Mouse (Mus musculus): ENCODE results near the gene March10. TPM values are rescaled to one million over a fixed set of nuclear protein-coding genes. Genes with fewer than 3 reads are reported as not detected.
A peak's percentile ranks its signal among the peaks of the same experiment; 100 is the strongest.

The March10 gene
- 0.16 TPM in 1 of 2 replicates, not detected in the other for polyA plus RNA-seq (2015; fragmentation: Nextera tagmentation; extraction: Ambion mirVana)

DNA sequence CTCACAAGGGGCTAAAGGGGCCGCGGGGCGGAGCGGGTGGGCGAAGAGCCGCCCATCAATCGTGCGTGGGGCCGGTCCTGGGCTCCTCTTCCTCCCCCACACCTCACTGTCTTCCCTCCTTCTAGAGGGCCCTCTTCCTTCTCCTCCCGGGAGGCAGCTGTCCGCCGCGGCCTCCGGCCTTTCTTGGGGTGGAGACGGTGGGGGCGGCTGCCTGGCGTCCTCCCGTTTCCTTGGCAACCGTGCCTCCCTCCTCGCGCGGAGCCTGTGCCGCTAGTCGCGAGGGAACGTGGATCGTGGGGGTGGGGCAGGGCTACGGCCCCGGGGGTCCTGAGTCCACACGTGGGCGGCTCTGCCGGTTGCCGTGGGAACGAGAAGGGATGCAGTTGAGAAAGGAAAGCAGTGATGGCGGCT is at the start of gene March10:
Gene March10, minus strand, starts transcription at position 239 of the 411 bp plus-strand sequence.
- 0 out of 2 replicates have a peak, but pooled peaks cover 7% of the 10 kb centered on the region for H3K27me3 ChIP-seq
- H3K9ac ChIP-seq = peak within 1 kb of the TSS; percentile 43
- H3K36me3 ChIP-seq = no peaks in the 10 kb centered on the region
- WGBS = 2% methylated on average over 35 of the region's 35 CpGs
- no peak within 1 kb of the TSS for H3K27ac ChIP-seq
- H3K9me3 ChIP-seq (replicated peaks) = no peaks in the 10 kb centered on the region
- peak within 1 kb of the TSS; percentile 59 for H3K4me3 ChIP-seq
- H3K4me1 ChIP-seq (replicated peaks) = peaks cover 6% of the 10 kb centered on the region
- no peak; the same call in 1 of the 2 replicates for ATAC-seq (replicated peaks; ENCODE audit: insufficient number of reproducible peaks, insufficient read depth, low FRiP score, low read depth)
- peak within 1 kb of the TSS; percentile 92 for H3K4me2 ChIP-seq

DNA sequence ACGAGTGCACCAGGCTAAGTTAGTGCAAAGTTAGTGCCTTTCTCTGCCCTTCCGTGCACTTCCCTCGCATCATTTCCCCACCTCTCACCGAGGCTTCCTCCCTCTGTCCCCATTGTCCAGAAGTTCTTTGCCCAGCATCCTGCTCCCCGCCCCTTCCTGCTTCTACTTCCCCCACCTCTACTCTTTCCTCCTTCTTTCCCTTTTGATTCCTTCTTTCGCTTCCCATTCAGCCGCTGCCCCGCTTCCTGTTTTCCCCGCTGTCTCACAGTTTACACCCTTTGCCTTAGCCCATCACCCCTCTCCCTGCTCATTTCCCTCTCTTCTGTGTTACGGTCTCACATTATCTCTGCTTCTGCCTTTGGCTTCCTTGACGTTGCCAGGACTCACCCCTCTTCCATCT is 49.8 kb upstream of the March10 start:
- H3K27me3 ChIP-seq = no peaks in the 10 kb centered on the region
- peak overlapping the region; percentile 28; the same call in 1 of the 2 replicates for H3K27ac ChIP-seq
- no peak for ATAC-seq (replicated peaks; ENCODE audit: insufficient number of reproducible peaks, insufficient read depth, low FRiP score, low read depth)
- H3K36me3 ChIP-seq = no peaks in the 10 kb centered on the region
- no peaks in the 10 kb centered on the region for H3K9me3 ChIP-seq (replicated peaks)
- 66% methylated on average over 11 of the region's 11 CpGs for WGBS
- H3K4me3 ChIP-seq = no peak overlapping the region
- H3K4me1 ChIP-seq (replicated peaks) = peaks cover 62% of the 10 kb centered on the region
- no peak overlapping the region for H3K9ac ChIP-seq
- no peak overlapping the region for H3K4me2 ChIP-seq

DNA sequence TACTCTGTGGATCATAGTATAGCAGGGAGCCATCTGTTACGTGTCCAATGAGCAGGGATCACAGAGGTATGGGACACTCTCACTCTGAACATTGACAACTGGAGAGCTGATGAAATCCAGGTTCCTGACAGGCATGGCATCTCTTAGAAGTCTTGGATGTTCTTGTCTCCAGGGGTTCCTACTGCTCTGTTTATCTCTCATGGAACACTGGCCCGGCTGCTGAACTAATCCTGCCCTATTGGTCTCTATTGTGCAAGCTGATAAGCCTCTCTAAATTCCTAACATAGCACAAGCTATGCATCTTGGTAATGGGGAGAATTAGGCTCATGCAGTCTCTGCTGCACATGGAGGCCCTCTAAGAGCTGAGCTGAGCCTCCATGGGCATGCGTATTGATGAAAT is 48.5 kb upstream of the March10 start:
- peak overlapping the region; percentile 18; the same call in 1 of the 2 replicates for H3K27ac ChIP-seq
- no peak; the same call in 1 of the 2 replicates for ATAC-seq (replicated peaks; ENCODE audit: insufficient number of reproducible peaks, insufficient read depth, low FRiP score, low read depth)
- peaks cover 51% of the 10 kb centered on the region for H3K4me1 ChIP-seq (replicated peaks)

DNA sequence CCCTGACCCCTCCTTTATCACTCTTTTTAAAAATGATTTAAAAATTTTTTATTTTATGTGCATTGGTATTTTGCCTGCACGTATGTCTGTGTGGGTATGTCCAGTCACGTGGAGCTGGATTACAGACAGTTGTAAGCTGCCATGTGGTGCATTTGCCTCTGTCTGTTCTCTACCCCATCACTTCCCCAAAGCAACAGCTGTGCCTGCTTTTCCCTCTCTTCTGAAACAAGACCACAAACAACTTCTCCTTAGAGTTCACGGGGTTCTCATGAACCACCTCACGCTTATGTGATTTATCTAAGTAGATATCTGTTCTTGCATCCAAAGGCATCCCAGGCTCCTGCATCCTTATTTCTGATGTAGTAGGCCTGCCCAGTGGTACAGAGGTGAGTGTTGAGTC is 45.8 kb upstream of the March10 start:
- WGBS = 82% methylated on average over 4 of the region's 4 CpGs
- Histone ChIP-seq H3K4me2 (no peak overlapping the region), H3K27me3 (no peaks in the 10 kb centered on the region), H3K36me3 (no peaks in the 10 kb centered on the region), H3K9me3 (replicated peaks) (no peaks in the 10 kb centered on the region), H3K27ac (no peak overlapping the region), H3K9ac (no peak overlapping the region), H3K4me3 (no peak overlapping the region), H3K4me1 (replicated peaks) (peaks cover 36% of the 10 kb centered on the region)
- no peak for ATAC-seq (replicated peaks; ENCODE audit: insufficient number of reproducible peaks, insufficient read depth, low FRiP score, low read depth)

More for the DNA sequence above, 48.5 kb upstream of the March10 start:
- no peak overlapping the region for H3K4me3 ChIP-seq
- H3K27me3 ChIP-seq = no peaks in the 10 kb centered on the region
- H3K9ac ChIP-seq = no peak overlapping the region
- no peaks in the 10 kb centered on the region for H3K9me3 ChIP-seq (replicated peaks)
- no peak overlapping the region for H3K4me2 ChIP-seq
- no peaks in the 10 kb centered on the region for H3K36me3 ChIP-seq
- 36% methylated on average over 3 of the region's 3 CpGs for WGBS

DNA sequence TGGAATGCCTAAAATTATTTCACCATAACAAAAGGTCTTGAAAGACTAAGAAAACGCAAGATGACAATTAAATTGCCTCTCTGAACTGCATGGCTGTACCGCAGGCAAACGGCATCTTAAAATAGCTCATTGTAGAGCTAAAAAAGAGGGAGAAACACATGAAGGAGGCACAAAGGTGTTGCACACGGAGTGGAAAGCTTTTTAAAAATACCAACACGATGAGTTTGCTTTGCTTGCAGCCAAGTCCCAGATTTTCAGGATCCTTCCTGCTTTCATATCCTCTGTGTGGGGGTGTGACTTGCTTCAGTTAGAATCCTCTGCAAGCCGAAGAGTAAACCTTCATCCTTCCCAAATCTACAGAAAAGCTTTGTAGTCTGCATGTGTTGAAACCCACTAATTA is 41.0 kb upstream of the March10 start:
- ATAC-seq (replicated peaks; ENCODE audit: insufficient number of reproducible peaks, insufficient read depth, low FRiP score, low read depth) = no peak
- 47% methylated on average over 6 of the region's 6 CpGs for WGBS
- no peaks in the 10 kb centered on the region for H3K9me3 ChIP-seq (replicated peaks)

DNA sequence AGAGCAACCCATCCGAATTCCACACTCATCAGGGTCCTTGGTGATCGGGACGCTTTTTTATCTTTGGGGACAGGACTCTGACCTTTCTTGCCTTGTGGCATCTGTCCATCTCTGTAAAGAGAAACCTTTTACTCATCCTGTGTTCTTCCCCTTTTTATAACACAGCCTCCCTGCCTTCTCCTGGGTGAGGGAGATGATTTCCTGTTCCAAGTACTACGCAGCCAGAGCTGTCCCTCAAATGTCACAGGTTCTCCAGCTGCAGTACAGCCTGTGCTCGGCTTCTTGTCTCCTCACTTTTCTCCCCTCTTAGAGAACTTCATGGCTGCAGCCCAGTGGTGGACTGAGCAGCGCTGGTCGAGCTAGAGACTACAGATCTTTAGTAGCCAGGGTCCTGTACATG is 40.1 kb upstream of the March10 start:
- no peak for ATAC-seq (replicated peaks; ENCODE audit: insufficient number of reproducible peaks, insufficient read depth, low FRiP score, low read depth)
- peaks cover 30% of the 10 kb centered on the region for H3K4me1 ChIP-seq (replicated peaks)
- no peak overlapping the region for H3K27ac ChIP-seq
- H3K27me3 ChIP-seq = no peaks in the 10 kb centered on the region
- H3K9me3 ChIP-seq (replicated peaks) = no peaks in the 10 kb centered on the region
- no peak overlapping the region for H3K4me3 ChIP-seq
- H3K36me3 ChIP-seq = no peaks in the 10 kb centered on the region
- no peak overlapping the region for H3K9ac ChIP-seq
- no peak overlapping the region for H3K4me2 ChIP-seq
- 37% methylated on average over 7 of the region's 7 CpGs for WGBS

More for the DNA sequence above, 41.0 kb upstream of the March10 start:
- Histone ChIP-seq H3K4me2 (no peak overlapping the region), H3K27ac (no peak overlapping the region), H3K27me3 (no peaks in the 10 kb centered on the region), H3K36me3 (no peaks in the 10 kb centered on the region), H3K4me3 (no peak overlapping the region), H3K4me1 (replicated peaks) (peaks cover 30% of the 10 kb centered on the region), H3K9ac (no peak overlapping the region)

DNA sequence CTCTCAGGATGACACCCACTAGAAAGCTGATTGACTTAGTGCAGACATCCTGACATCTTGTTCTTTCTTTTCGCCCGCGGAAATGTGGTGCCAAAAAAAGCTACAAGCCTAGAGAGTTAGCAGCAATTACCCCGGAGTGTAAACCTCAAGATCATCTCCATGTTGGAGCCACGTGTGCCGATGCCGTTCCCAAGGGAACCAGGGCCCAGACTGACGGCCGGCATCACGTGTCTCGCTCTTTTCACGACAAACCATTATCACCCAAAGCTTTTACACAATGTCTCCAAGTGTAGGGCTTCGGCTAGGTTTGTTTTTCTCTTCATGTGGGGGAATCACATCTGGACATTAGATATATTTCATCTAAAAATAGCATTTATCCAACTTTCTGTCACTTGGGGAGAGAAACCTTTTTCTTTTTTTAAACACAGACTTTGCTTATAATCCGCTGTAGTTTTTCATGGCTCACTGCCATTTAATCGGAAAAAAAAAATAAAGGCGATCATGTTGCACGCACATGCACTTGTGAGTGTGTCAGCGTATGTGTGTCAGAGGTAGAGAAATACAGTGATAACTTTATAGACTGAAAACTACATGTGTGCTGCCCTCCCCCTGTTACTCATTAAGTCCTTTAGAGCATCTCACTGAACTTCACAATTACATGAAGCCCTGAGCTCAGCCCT is 39.2 kb upstream of the March10 start:
- no peaks in the 10 kb centered on the region for H3K36me3 ChIP-seq
- H3K27me3 ChIP-seq = no peaks in the 10 kb centered on the region
- H3K9ac ChIP-seq = no peak overlapping the region
- no peaks in the 10 kb centered on the region for H3K9me3 ChIP-seq (replicated peaks)
- 34% methylated on average over 18 of the region's 18 CpGs for WGBS
- peak overlapping the region; percentile 48 for H3K4me2 ChIP-seq
- peak overlapping the region; percentile 58 for H3K27ac ChIP-seq
- no peak for ATAC-seq (replicated peaks; ENCODE audit: insufficient number of reproducible peaks, insufficient read depth, low FRiP score, low read depth)
- peak overlapping the region; percentile 1; the same call in 1 of the 2 replicates for H3K4me3 ChIP-seq
- H3K4me1 ChIP-seq (replicated peaks) = peaks cover 30% of the 10 kb centered on the region

DNA sequence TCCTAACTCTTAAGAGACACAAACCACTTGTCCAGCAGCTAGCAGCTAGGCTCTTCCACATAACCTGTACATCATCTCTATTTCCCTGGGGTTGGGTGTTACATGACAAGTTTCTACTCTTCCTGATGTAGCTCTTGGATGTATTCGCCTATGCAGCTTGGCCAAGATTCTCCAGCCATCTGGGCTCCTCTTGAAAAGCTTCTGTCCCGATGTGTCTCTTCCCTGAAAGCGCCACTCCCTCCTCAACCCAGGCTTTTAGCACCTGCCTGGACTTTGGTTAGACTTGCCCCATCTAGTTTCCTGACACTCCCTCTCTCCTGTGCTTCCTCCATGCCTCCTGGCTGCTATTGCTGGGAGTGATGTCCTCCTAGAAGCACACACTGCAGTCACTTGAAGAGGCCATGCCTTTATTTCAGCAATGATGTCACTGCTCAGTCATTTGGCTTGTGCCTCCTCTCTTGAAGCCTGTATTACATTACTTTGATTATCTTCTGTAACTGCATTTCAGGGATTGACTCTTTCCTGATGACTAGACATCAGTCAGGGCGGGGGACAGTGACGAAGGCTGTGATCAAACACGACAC is 38.3 kb upstream of the March10 start:
- peak; percentile 72 for ATAC-seq (replicated peaks; ENCODE audit: insufficient number of reproducible peaks, insufficient read depth, low FRiP score, low read depth)
- no peaks in the 10 kb centered on the region for H3K27me3 ChIP-seq
- WGBS = 46% methylated on average over 6 of the region's 6 CpGs
- H3K9ac ChIP-seq = no peak overlapping the region
- peaks cover 30% of the 10 kb centered on the region for H3K4me1 ChIP-seq (replicated peaks)
- H3K9me3 ChIP-seq (replicated peaks) = no peaks in the 10 kb centered on the region
- peak overlapping the region; percentile 48 for H3K4me2 ChIP-seq
- no peak overlapping the region for H3K4me3 ChIP-seq
- peak overlapping the region; percentile 58 for H3K27ac ChIP-seq
- no peaks in the 10 kb centered on the region for H3K36me3 ChIP-seq

DNA sequence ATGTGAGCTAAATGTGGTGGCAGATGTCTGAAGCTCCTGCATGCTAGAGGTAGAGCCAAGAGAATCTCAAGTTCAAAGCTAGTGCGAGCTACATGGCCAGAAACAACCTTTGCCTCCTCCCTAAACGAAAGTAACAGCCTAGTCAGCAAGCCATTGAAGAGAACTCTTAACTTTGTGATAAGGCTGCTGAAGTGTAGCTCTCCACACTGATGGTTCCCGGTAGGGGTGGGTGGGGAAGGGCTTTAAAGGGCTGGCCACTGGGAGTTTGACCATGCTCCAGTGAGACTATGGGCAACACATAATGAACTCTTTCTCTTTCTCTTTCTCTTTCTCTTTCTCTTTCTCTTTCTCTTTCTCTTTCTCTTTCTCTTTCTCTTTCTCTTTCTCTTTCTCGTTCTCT is 35.9 kb upstream of the March10 start:
- H3K36me3 ChIP-seq = no peaks in the 10 kb centered on the region
- 38% methylated on average over 4 of the region's 4 CpGs for WGBS
- ATAC-seq (replicated peaks; ENCODE audit: insufficient number of reproducible peaks, insufficient read depth, low FRiP score, low read depth) = no peak

DNA sequence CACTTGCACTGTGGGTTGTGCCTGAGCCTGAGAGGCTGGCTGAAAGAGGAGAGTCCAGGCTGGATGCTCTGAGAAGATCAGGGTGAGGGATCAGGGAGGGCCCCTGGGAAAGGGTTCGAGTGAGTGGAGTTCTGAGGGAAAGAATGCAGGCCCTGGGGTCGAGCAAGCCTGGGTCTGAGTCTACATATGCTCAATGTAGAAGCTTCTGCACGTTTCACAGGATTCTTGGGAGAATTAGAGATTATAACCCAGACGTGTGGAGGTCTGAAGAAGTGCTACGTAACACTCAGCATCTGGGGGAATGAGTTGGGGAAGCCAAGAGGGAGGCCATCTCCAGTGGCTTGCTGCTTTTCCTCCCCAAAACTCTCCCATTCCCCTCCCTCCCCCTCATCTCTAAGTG is 34.4 kb upstream of the March10 start:
- H3K36me3 ChIP-seq = no peaks in the 10 kb centered on the region
- no peak overlapping the region for H3K27ac ChIP-seq
- 58% methylated on average over 5 of the region's 5 CpGs for WGBS
- peaks cover 16% of the 10 kb centered on the region for H3K4me1 ChIP-seq (replicated peaks)
- no peak for ATAC-seq (replicated peaks; ENCODE audit: insufficient number of reproducible peaks, insufficient read depth, low FRiP score, low read depth)
- H3K9me3 ChIP-seq (replicated peaks) = no peaks in the 10 kb centered on the region
- no peak overlapping the region for H3K4me2 ChIP-seq
- H3K4me3 ChIP-seq = no peak overlapping the region
- H3K27me3 ChIP-seq = no peaks in the 10 kb centered on the region
- no peak overlapping the region for H3K9ac ChIP-seq

More for the DNA sequence above, 35.9 kb upstream of the March10 start:
- H3K27ac ChIP-seq = no peak overlapping the region
- no peaks in the 10 kb centered on the region for H3K9me3 ChIP-seq (replicated peaks)
- no peak overlapping the region for H3K4me2 ChIP-seq
- H3K27me3 ChIP-seq = no peaks in the 10 kb centered on the region
- H3K4me1 ChIP-seq (replicated peaks) = peaks cover 27% of the 10 kb centered on the region
- no peak overlapping the region for H3K9ac ChIP-seq
- no peak overlapping the region for H3K4me3 ChIP-seq

DNA sequence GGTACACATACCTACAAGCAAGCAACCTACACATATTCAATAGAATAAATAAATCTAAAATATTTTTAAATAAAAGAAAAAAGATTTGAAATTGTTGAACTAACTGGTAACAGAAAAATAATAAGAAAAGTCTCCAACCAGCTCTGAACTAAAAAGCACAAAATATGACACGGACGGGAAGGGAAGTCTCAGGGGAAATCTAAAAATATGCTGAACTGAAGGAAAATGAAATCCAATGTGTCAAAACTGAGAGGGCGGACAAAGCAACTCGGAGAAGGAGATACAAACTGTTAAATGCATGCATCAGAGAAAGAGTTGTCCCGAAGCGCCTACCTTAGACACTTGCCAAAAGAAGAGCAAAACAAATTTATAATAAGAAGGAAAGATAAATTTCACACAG is 28.9 kb upstream of the March10 start:
- Histone ChIP-seq H3K27me3 (no peaks in the 10 kb centered on the region), H3K36me3 (no peaks in the 10 kb centered on the region), H3K9me3 (replicated peaks) (no peaks in the 10 kb centered on the region), H3K27ac (no peak overlapping the region), H3K9ac (no peak overlapping the region), H3K4me3 (no peak overlapping the region), H3K4me2 (no peak overlapping the region), H3K4me1 (replicated peaks) (no peaks in the 10 kb centered on the region)
- no peak for ATAC-seq (replicated peaks; ENCODE audit: insufficient number of reproducible peaks, insufficient read depth, low FRiP score, low read depth)
- 76% methylated on average over 6 of the region's 6 CpGs for WGBS

DNA sequence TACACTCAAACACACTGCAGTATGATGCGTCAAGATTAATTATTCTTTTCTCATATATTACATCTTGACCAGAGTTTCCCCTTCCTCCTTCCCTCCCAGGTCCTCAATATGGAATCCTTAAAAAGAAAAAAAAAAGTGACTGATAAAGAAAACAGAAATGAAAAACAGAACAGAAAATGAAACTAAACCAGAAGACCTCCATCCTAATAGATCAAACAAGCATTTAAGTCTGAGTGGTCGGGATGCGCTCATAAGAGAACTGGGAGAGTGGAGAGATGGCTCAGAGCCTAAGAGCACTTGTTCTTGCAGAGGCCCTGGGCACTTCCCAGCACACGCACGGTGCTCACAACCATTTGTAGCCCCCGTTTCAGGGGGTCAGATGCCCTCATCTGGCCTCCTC is 28.5 kb upstream of the March10 start:
- Histone ChIP-seq H3K9ac (no peak overlapping the region), H3K27ac (no peak overlapping the region), H3K27me3 (no peaks in the 10 kb centered on the region), H3K36me3 (no peaks in the 10 kb centered on the region), H3K9me3 (replicated peaks) (no peaks in the 10 kb centered on the region), H3K4me3 (no peak overlapping the region), H3K4me2 (no peak overlapping the region), H3K4me1 (replicated peaks) (no peaks in the 10 kb centered on the region)
- 71% methylated on average over 6 of the region's 6 CpGs for WGBS
- ATAC-seq (replicated peaks; ENCODE audit: insufficient number of reproducible peaks, insufficient read depth, low FRiP score, low read depth) = no peak

All from heart, embryonic 15.5 days (tissue).